Mouse (Mus musculus) layer of hippocampus, postnatal 14 days (tissue): ENCODE measurements around the gene Dpp8. TPM values are rescaled to one million over a fixed set of nuclear protein-coding genes. Genes with fewer than 3 reads are reported as not detected.
A peak's percentile ranks its signal among the peaks of the same experiment; 100 is the strongest.
"Not testable (repeated sequence)": the region's sequence is repeated elsewhere in the genome, so short reads cannot be mapped to it uniquely, and the experiment has no call there.

ENCODE experiments used
- DNase-seq, 2 experiments: peaks; one replicate each; pipeline ENCODE4 v3.0.0; 2021 to 2022; ENCODE audit warnings: low spot score in 2 of 2, mixed read lengths in 1 of 2
- total RNA-seq, 2 experiments: library from RNA; stranded (reverse); gene quantifications; 2 replicates each; pipeline ENCODE4 v1.2.3; 2021

Gene Dpp8
- total RNA-seq, 2 experiments from 2014 or later: 136 to 151 TPM

DNA sequence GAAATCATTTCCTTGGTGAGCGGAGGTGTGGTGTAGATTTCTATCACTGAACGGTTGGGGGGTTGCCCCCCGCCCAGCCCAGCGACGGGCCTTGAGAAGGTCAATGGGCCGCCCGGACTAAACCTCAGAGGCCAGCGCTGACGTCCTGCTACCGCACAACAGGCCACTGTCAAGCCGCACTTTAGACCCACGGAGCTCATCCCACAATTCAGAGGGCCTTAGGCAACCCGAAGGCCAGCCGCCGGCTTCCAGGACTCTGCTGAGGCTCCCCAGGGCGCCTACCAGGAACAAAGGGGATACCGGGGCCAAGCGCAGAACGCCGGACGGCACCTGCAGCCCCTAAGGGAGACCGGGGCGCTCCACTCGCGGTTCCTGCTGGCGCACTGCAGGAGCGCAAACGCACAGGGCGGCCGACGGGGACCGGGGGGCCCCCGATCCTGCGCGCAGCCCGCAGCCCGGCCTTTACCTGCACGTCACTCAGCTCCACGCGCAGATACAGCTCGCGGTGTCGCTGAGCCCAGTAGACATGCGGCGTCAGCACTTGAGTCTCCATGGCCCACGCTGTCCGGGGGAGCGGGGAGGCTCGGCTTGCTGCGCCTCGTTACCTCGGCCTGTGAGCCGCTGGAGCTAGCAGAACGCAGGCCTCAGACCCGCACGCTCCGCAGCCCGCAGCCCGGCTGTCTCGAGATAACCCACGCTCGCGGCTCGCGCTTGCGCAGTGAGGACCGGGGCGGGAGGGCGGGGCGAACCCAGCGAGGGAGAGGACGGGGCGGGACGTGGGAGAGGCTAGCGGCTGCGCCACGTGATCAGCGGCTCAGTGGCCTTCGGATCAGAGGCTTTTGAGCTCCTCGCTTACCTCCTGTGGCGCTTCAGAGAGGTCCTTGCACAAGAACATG lies 11.0 kb upstream of the Dpp8 start, which contains the start of gene Hacd3:
Hacd3 (minus strand) TSS at position 703 of the 896 bp plus-strand sequence.
- DNase-seq: peak; percentile 87 to 91

DNA sequence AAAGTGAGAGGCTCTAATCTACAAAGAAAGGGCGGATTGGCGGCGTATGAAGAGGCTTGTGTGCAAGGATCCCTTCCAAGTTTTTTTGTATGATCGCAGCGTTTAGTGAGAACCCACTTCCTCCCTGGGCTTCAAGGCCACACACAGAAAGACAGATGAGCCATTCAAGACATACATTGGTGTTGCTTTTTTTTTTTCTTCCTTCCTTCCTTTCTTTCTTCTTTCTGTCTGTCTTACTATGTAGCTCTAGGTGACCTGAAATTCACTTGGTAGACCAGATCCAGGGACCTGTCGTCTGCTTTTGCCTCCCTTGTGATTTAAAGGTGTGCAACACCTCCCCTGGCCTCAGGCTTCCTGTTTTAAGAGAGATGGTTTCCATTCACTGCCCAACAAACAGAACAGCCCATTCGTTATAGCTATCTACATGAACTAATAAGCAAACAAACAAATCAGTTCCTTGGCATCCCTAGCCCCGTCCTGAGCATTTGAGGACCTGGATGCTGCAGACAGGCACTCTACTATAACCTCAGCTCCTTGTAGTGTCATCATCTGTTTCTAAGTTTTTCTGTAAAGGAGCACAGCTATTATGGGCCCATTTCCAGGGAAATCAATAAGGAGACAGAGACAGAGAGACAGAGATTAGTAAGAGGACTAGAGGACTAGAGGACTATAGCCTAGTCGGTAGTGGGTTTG lies 10.2 kb upstream of the Dpp8 start:
- DNase-seq: no peak

DNA sequence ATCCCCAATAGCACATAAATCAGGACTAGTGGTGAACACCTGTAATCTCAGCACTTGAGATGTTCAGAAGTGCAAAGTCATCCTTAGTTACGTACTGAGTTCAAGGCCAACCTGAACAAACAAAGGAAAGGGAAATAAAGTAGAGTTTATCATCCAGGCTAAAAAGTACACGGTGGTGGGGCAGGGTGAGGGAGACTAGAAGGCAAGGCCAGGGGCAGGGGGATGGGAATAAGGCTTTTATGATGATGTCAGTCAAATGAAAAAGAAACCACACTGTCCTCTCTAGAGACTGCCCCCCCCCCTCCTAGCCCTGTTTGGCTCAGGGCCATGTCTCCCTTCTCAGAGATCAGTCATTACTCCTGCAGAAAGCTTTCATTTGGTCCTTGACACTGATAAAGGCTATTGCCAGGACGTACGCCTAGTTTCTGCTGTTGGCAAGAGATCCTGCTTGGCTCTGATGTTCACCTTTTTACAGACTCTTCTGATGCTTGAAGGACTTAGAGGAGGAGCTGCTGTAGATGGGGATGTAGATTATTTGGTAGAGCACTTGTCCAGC lies 9.6 kb upstream of the Dpp8 start:
- no peak for DNase-seq

DNA sequence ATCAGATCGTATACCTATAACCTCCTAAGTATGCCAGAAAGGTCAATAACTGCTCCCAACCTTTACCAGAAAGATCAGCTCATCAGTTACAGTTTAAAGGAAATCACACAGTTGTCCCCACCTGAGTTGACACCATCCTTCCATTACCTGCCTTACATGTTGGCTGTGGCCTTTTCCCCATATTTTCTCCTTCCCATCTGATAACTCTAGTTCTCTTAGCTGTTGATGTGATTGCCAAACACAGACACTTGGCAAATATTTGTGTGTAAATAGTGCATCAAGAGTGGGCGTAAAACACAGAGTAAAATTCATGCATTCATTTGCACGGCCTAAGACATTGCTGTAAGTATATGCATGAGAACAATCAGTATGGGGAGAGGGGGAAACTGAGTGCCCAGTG lies 8.8 kb upstream of the Dpp8 start:
- DNase-seq: no peak

DNA sequence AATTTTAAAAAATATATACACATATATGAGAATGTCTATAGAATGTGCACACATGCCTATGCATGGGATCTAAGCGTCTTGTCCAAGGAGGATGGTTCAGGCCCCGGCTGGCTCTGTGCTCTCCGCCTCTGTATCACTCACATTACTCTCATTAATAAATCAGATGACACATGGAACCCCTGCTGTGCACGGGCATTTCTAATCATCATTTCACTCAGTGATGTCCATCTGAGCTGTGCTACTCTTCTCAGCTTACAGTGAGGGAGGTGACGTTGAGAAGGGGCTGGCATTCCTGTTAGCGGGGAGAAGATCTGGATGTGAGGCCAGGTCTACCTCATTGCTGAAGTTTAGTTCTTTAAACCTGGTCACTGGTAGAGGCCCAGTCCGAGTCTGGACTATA lies 5.0 kb upstream of the Dpp8 start:
- DNase-seq: no peak

DNA sequence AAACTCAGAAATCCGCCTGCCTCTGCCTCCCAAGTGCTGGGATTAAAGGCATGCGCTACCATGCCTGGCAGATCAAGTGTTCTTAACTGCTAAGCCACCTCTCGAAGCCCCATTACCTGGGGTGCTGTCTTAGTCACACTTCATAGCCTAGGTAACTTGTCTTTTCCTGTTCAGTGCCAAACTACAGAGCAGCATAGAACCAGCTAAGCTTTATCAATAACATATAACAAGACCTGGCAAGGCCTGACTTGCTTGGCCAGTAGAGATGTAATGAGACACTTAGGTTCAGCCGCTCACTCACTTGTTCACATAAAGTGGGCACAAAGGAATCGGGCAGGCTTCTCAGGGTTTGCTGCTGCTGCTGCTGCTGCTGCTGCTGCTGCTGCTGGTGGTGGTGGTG lies 3.9 kb upstream of the Dpp8 start:
- DNase-seq: no peak

DNA sequence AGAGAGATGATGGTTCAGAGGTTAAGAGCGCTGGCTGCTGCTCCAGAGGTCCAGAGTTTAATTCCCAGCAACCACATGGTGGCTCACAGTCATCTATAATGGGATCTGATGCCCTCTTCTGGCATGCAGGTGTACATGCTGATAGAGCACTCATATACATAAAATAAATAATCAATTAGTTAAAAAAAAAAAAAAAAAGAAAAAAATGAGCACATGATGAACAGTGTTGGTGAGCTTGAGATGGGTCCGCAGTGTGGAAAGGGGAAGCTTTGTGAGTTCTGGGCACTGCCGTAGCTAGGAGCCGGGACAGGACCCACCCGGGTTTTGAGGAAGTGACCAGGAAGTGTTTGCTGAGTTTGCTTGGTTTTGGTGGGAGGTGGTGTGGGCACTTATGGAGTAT lies 859 bp upstream of the Dpp8 start:
- DNase-seq: not testable (repeated sequence)

DNA sequence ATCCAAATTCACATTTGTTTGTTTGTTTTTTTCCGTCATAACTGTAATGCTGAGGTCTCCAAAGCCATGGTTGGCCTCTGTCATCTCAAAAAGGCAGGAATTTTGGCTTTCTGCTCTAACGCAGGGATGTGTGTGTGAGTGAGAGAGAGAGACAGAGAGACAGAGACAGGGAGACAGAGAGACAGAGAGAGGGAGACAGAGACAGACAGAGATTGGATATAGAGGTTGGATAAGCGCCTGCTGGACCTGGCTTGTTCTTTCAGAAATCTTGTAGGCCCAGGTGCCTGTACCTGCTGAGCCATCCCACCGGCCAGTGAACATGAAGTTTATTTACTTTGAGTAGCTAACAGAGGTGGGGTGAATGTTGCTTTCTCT lies 333 bp upstream of the Dpp8 start:
- no peak for DNase-seq

DNA sequence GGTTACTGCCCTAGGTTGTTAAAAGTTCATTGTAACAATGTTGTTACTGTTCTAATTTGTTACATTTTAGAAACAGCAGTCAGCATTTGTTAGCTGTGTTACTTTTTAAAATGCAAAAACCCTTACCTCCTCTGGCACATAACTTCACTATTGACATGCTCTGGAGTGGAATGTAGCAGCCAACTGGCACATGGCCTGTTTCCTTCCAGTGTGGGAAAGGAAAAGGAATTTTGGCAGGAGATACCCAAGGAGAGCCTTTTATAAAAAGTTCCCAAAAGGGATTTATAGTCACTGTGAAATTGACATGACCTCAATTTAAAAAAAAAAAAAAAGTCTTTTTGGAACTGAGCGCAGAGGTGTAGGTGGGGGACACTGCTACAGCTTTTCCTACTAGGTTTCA lies 4.2 kb downstream of the Dpp8 start:
- DNase-seq: peak in 1 of 2 experiments; percentile 58

DNA sequence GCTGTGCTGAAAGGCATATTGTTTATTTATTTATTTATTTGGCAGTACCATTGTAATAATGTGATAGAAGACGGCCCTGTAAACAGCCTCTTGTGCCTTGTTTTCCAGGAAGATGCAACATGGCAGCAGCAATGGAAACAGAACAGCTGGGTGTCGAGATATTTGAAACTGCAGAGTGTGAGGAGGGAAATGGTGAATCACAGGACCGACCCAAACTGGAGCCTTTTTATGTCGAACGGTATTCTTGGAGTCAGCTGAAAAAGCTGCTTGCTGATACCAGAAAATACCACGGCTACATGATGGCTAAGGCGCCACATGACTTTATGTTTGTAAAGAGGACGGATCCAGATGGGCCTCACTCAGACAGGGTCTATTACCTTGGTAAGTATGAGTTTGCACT lies 4.6 kb downstream of the Dpp8 start:
- DNase-seq: no peak

DNA sequence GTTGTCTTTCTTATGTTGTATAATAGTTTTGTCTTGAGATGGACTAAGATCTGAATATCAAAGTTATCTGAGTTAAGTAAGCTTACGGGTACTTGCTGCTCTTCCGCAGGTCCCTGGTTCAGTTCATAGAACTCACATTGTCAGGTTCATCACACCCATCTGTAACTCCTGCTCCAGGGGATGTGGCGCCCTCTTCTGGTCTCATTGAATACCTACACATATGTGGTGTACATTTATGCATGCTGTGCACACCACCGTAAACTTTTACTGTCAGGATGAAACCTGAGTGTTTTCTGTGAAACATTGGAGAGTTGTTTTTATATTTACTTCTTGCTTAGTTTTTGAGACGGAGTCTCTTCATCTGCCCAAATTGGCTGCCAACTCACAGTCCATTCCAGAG lies 9.2 kb downstream of the Dpp8 start:
- no peak for DNase-seq

DNA sequence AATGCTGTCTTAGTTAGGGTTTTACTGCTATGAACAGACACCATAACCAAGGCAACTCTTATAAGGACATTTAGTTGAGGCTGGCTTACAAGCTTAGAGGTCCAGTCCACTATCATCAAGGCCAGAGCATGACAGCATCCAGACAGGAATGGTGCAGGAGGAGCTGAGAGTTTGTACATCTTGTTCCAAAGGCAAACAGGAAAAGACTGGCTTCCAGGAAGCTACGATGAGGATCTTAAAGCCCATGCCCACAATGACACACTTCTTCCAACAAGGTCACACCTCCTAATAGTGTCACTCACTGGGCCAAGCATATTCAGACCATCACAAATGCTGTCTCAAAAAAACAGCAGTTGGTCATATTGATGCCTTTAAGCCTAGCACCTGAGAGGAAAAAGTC lies 14.8 kb downstream of the Dpp8 start:
- DNase-seq: no peak

DNA sequence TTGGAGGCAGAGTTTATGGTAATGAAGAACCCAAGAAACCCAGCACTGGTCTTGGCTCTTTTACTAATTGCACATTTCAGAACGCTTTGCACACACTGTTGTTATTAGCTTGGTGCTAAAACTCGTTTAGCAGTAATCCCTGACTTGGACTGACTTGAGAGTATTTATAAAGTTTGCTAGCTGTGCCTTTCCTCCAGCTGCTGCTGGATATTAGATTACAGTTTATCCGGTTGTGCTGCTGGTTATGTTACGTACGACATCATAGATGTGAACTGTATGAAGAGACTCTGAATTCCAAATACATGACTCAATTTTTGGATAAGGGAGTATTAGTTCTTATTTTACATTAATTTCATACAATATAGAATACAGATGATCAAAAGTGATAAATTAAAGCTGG lies 17.2 kb downstream of the Dpp8 start:
- no peak for DNase-seq

DNA sequence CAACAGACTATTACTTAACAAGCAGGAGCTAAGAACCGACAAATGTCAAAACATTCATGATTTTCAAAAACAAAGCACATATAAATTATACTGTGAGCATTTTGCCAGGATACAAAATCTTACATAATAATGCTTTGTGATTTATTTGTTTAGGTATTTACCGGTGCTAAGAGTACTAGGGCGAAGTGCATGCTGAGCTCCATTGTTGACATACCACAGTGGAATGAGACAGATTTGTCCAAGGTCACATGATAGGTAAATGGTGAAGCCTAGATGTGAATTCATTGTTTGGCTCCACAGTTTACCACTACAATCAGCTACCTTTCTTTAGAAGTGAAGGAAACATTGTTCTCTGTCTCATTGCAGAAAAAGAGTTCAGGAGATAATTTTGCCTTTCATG lies 18.8 kb downstream of the Dpp8 start:
- no peak for DNase-seq

DNA sequence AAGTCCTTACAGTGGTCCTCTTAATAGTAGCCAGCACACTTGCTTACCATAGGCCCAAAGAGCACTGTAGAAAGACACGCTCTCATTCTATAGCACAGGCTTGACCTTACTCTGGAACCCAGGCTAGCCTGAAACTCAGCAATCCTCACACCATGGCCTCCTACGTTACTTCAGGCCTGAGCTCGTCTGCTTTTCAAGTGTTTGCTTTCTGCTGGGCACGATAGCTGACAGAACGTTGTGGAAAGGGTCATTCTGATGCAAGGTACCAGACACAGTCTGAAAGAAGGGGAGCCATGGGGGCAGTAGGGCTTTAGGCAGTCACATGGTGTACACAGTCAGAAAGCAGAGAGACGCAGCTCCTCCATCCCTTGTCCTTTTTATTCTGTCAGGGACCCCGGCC lies 32.0 kb downstream of the Dpp8 start:
- DNase-seq: no peak

DNA sequence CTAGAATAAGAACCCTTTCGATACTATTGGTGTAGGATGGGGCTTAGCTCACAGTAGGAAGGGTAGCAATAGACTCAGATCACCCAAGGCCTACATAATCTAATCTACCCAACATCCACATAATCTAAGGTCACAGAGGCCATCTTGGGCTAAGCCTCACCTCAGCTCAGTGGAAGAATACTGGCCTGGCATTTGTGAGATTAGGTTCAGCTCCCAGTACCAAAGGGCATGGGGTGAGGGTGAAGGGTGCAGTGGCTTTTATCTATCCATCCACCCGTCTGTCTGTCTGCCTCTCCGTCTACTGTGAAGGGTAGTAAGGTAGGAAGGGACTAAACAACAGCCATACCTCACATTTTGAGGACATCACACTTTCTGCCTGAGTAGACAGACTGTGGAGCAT lies 38.4 kb downstream of the Dpp8 start:
- no peak for DNase-seq

DNA sequence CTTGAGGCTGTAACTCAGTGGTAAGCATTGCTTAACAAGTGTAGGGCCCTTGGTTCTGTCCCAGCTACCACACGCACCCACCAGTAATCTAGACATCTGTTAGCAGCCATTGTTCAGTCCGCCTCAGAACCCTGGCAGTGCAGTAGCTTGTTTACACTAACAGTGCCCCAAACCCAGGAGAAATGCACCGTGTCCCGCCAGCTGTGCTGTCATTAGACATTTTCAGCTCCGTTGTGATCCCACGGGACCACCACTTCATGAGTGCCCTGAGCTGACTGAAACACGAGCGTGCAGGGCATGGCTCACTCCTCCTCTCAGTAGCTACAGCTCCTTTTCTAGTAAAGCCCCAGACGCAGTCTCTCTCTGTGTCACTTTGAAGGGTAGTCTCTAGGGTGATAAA lies 41.3 kb downstream of the Dpp8 start:
- no peak for DNase-seq

DNA sequence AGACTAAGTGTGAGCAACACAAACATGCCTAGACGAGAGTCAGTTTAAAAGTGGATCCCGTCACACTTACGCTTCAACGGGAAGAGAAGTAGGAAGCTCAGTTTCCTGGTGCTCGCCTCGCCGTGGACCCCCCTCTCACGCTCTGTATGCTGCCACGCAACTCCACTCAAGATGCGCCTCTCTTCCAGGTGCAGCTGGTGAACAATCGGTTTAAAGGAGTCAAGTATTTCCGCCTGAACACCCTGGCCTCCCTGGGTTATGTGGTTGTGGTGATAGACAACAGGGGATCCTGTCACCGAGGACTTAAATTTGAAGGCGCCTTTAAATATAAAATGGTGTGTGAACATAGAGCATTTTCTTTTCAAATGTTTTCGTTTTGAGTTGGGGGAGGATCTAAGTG lies 42.0 kb downstream of the Dpp8 start:
- no peak for DNase-seq

DNA sequence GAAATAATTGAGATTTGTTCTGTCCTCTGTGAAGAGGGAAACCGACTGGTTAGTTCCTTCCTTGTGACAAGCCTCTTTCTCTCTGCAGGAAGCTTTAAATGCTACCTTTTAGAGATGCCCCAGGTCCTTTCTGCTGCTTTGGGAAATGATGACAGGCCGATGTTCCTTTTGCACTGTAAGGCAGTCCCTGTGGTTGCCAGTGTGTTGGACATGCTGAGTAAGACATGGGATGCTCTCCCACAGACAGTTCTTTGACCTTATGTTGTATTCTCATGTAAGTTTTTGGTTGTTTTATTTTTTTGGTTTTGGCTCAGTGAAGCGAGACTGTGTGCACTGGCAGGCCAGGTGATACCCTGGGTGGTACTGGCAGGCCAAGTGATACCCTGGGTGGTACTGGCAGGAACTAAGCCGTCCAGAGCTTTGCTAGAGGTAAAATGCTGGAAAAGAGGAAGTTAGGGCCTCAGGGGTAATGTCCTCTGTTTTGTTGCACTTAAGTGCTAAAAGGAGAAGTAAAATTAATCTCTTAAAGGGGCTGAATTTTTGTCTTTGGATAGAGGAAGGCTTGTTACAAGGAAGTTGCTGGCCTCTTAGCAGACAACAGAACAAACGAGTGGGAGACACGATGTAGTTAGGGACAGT lies 42.8 kb downstream of the Dpp8 start:
- no peak for DNase-seq

DNA sequence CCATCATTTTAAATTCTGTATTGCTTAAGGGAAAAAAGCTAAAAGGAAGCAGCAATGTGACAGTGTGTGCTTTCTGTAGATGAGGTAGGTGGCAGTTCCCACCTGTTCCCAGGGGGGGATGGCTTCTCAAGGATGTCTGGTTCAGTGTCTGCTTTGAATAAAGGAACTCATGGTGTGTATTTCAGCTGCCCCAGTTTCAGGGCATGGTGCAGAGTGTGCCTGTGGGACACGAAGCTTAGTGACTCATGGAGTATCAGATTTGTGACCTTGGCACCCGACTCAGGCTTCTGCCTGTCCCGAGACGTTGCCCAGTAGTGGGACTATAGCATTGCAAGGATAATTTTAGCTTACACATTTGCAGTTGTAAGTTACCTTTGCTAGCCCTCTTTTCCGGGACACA lies 45.3 kb downstream of the Dpp8 start:
- no peak for DNase-seq

DNA sequence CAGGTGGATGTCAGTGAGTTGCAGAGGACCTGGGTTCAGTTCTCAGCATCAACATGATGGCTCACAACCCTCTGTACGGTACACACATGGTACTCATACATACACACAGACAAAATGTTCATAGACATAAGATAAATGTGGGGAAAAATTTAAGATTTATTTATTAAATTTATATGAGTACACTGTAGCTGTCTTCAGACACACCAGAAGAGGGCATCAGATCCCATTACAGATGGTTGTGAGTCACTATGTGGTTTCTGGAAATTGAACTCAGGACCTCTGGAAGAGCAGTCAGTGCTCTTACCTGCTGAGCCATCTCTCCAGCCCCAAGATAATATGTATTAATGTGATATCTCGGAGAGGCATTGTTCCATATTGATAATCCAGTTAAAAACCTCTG lies 47.9 kb downstream of the Dpp8 start:
- DNase-seq: not testable (repeated sequence)
